8 mouse cellular contexts compared by ENCODE assay signal in the genomic region with DNA sequence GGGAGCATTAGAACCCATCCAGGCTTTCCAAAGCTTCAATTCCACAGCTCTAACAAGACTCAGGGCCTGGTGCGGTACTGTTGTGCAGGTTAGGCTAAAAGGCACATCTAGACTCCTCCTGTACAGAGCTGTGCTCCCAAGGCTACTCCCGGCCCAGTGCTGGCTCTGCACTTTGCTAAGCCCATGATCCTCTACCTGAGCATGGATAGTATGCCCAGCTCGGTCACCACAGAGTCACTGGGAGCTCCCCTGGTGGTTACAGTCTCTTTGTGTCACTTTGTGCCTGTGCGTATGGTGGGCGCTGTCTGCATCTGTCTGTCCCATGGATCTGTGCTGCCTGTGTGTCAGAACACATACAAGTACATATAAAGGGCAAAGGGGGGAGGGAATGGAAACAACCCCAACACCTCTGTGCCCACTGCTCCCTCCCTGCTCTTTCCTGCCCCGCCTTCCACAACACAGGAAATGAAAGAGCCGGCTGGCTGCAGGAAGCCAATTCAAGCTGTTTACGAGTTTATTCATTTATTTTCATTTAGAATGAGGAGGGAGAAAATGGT. TPM values are rescaled to one million over a fixed set of nuclear protein-coding genes. Genes with fewer than 3 reads are reported as not detected.
DNase-seq lines count a peak whose midpoint lies in the region; ATAC-seq and TF ChIP-seq lines count a peak whose summit lies in the region.

No protein-coding gene starts in this region.

- H3K9ac ChIP-seq in forebrain, embryonic 12.5 days = no peak overlapping the region
- H3K9ac ChIP-seq in hindbrain, embryonic 13.5 days = 0 out of 2 replicates have a peak overlapping the region, but pooled peaks have one; percentile 2
- H3K9ac ChIP-seq in midbrain, postnatal 0 days (replicated peaks; ENCODE audit: low read length, poor library complexity, severe bottlenecking) = no peak overlapping the region

- H3K27ac ChIP-seq in forebrain, embryonic 12.5 days = peak overlapping the region; percentile 67
- H3K27ac ChIP-seq in hindbrain, embryonic 13.5 days = peak overlapping the region; percentile 80
- H3K27ac ChIP-seq in midbrain, postnatal 0 days (ENCODE audit: low read depth, low read length) = peak overlapping the region; percentile 55; the same call in 1 of the 2 replicates

- ATAC-seq in forebrain, embryonic 12.5 days (ENCODE audit: low FRiP score) = peak; percentile 22; the same call in 1 of the 2 replicates
- peak; percentile 26 for ATAC-seq in hindbrain, embryonic 13.5 days (ENCODE audit: low FRiP score)
- peak; percentile 9; the same call in 1 of the 2 replicates for ATAC-seq in midbrain, postnatal 0 days (ENCODE audit: low FRiP score)

- DNase-seq in urinary bladder, postnatal 14 days (ENCODE audit: low spot score) = peak; percentile 47
- no peak for DNase-seq in urinary bladder, postnatal 25 days (ENCODE audit: low spot score)
- DNase-seq in liver = peak; percentile 46
- DNase-seq in midbrain, postnatal 0 days (ENCODE audit: low spot score) = no peak
- DNase-seq in yolk sac, embryonic 10.5 days (ENCODE audit: low spot score) = peak; percentile 33
- DNase-seq in retina, embryonic 14.5 days (ENCODE audit: low spot score) = no peak

- H3K36me3 ChIP-seq in forebrain, embryonic 12.5 days (replicated peaks) = no peaks in the 10 kb centered on the region
- no peaks in the 10 kb centered on the region for H3K36me3 ChIP-seq in hindbrain, embryonic 13.5 days
- H3K36me3 ChIP-seq in midbrain, postnatal 0 days (ENCODE audit: insufficient read depth, low read length) = no peaks in the 10 kb centered on the region

- peaks cover 9% of the 10 kb centered on the region; the same call in 1 of the 2 replicates for H3K4me1 ChIP-seq in forebrain, embryonic 12.5 days
- H3K4me1 ChIP-seq in hindbrain, embryonic 13.5 days (replicated peaks) = peaks cover 26% of the 10 kb centered on the region
- H3K4me1 ChIP-seq in midbrain, postnatal 0 days (ENCODE audit: insufficient read depth, low read length) = no peaks in the 10 kb centered on the region; the same call in 1 of the 2 replicates

- WGBS in forebrain, embryonic 12.5 days = 71% methylated on average over 8 of the region's 8 CpGs
- 64% methylated on average over 8 of the region's 8 CpGs for WGBS in hindbrain, embryonic 13.5 days
- 65% methylated on average over 8 of the region's 8 CpGs for WGBS in midbrain, postnatal 0 days

- no peaks in the 10 kb centered on the region for H3K27me3 ChIP-seq in forebrain, embryonic 12.5 days
- 0 out of 2 replicates have a peak, but pooled peaks cover 8% of the 10 kb centered on the region for H3K27me3 ChIP-seq in hindbrain, embryonic 13.5 days
- no peaks in the 10 kb centered on the region for H3K27me3 ChIP-seq in midbrain, postnatal 0 days (ENCODE audit: insufficient read depth, low read length)

- H3K4me2 ChIP-seq in forebrain, embryonic 12.5 days = no peak overlapping the region
- H3K4me2 ChIP-seq in hindbrain, embryonic 13.5 days = no peak overlapping the region
- no peak overlapping the region for H3K4me2 ChIP-seq in midbrain, postnatal 0 days (ENCODE audit: low read depth, low read length, poor library complexity, severe bottlenecking)

- no peak overlapping the region for H3K4me3 ChIP-seq in forebrain, embryonic 12.5 days (replicated peaks)
- no peak overlapping the region for H3K4me3 ChIP-seq in hindbrain, embryonic 13.5 days
- no peak overlapping the region for H3K4me3 ChIP-seq in midbrain, postnatal 0 days (ENCODE audit: low read depth, low read length)

- H3K9me3 ChIP-seq in forebrain, embryonic 12.5 days = no peaks in the 10 kb centered on the region
- no peaks in the 10 kb centered on the region for H3K9me3 ChIP-seq in hindbrain, embryonic 13.5 days
- no peaks in the 10 kb centered on the region for H3K9me3 ChIP-seq in midbrain, postnatal 0 days (ENCODE audit: low read length)

- no peak for TF ChIP-seq CTCF in midbrain, postnatal 0 days (IDR thresholded peaks at IDR 0.05)

RNA-seq across cellular contexts. Expression of gene Tspan32, which starts 3.6 kb away (rescaled TPM):
- polyA plus RNA-seq in forebrain, embryonic 12.5 days (2016; fragmentation: Nextera tagmentation; extraction: Ambion mirVana) = 1.3 and 1.5 TPM in 2 replicates
- 0.65 and 1.2 TPM in 2 replicates for polyA plus RNA-seq in hindbrain, embryonic 13.5 days (2015; fragmentation: Nextera tagmentation; extraction: Ambion mirVana)
- total RNA-seq in midbrain, postnatal 0 days (2014; rRNA removed) = 0.19 and 0.38 TPM in 2 replicates
- 0.37 and 0.38 TPM in 2 replicates for polyA plus RNA-seq in midbrain, postnatal 0 days (2015; fragmentation: Nextera tagmentation; extraction: Ambion mirVana)

RNA-seq across cellular contexts. Expression of gene Ascl2, which starts 39.4 kb away (rescaled TPM):
- polyA plus RNA-seq in forebrain, embryonic 12.5 days (2016; fragmentation: Nextera tagmentation; extraction: Ambion mirVana) = 0.17 and 0.40 TPM in 2 replicates
- polyA plus RNA-seq in hindbrain, embryonic 13.5 days (2015; fragmentation: Nextera tagmentation; extraction: Ambion mirVana) = 0.44 and 0.48 TPM in 2 replicates
- 1.1 TPM in 1 of 2 replicates, not detected in the other for total RNA-seq in midbrain, postnatal 0 days (2014; rRNA removed)
- polyA plus RNA-seq in midbrain, postnatal 0 days (2015; fragmentation: Nextera tagmentation; extraction: Ambion mirVana) = 0.43 and 0.50 TPM in 2 replicates

RNA-seq across cellular contexts. Expression of gene Cd81, which starts 44.1 kb away (rescaled TPM):
- 199 and 205 TPM in 2 replicates for polyA plus RNA-seq in forebrain, embryonic 12.5 days (2016; fragmentation: Nextera tagmentation; extraction: Ambion mirVana)
- polyA plus RNA-seq in hindbrain, embryonic 13.5 days (2015; fragmentation: Nextera tagmentation; extraction: Ambion mirVana) = 322 and 332 TPM in 2 replicates
- total RNA-seq in midbrain, postnatal 0 days (2014; rRNA removed) = 454 and 542 TPM in 2 replicates
- polyA plus RNA-seq in midbrain, postnatal 0 days (2015; fragmentation: Nextera tagmentation; extraction: Ambion mirVana) = 511 and 569 TPM in 2 replicates

Comparison
In these comparisons a context has a peak if more than half of its experiments do, and no peak if none do; other contexts are left out.
1. DNase-seq: peak in urinary bladder, postnatal 14 days (single experiment), liver (single experiment) and yolk sac, embryonic 10.5 days (single experiment); none in urinary bladder, postnatal 25 days (single experiment), midbrain, postnatal 0 days (single experiment) and retina, embryonic 14.5 days (single experiment).
2. Peak in every context shown above with its lines, with median percentiles within 50 percentile points of each other: ATAC-seq and H3K27ac ChIP-seq.